Mouse (Mus musculus): ENCODE measurements around the gene Ifitm2.

The Ifitm2 gene

GRCm38 (mm10) chr7:140944236-140944635, 11.6 kb downstream of the Ifitm2 start:
- no peak for DNase-seq (ENCODE audit: extremely low read depth, low read depth)

DNA sequence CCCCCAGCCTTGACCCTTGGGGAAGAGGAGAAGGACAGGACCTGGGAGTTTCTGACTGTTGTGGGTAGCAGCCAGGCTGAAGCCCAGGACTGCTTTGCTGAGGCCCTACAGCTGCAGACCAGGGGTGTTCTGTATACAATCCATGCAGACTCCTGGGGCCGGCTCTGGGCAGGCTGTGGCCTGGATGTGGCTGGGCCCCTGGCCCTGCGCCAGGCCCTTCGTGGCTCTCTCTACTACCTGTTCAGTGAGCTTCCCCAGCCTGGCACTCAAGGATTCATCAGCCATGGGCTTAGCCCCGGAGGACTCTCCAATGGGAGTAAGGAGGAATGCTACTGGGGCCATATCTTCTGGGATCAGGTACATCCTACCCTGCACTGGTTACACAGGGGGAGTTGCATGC, 12.4 kb downstream of the Ifitm2 start:
- DNase-seq (ENCODE audit: extremely low read depth, low read depth) = no peak

GRCm38 (mm10) chr7:140942811-140943210, 13.0 kb downstream of the Ifitm2 start:
- no peak for DNase-seq (ENCODE audit: extremely low read depth, low read depth)

GRCm38 (mm10) chr7:140942341-140942740, 13.4 kb downstream of the Ifitm2 start:
- no peak for DNase-seq (ENCODE audit: extremely low read depth, low read depth)

DNA sequence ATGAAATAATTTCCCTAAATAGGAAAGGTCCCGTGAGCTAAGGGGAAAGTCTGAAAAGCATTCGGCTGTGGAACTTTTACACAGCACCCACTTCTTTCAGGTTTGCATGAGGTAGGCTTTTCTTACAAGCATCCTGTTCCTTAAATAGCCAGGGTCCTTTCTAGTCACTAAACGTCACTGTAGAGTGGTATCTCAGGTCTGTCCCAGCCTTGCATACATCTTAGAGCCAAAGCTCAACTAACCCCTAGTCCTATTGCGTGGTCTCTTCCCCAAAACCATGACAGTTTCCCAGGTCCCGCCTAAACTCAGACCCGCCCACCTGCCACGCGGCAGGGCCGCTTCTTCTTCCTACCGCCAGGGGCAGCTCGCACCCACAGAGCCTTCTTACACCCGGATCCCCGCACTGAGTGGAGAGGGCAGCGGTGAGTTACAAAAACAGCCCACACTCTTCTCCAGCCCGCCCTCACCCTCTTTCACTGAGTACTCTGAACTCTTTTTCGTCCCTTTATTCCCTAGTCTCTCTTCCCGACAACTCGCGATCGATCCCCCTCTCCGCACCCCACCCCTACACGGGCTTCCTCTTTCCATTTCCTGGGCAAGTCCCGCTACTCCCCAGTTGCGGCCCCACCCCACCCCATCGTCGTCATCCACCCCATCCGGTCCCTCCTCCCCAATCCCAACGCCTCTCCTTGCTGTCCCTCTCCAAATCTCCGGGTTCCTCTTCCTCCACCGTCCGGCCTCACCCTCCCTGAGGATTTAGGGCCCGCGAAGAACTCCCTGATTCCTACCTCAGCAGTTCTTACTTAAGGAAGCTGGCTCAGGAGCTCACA, 14.3 kb downstream of the Ifitm2 start, which contains the start of gene Pgghg:
Gene Pgghg (plus strand): TSS at position 170 of the 830 bp plus-strand sequence.
- DNase-seq (ENCODE audit: extremely low read depth, low read depth) = peak; percentile 84

- DNase-seq (ENCODE audit: extremely low read depth, low read depth) = no peak
Observed at GRCm38 (mm10) chr7:140939669-140940171, 16.1 kb downstream of the Ifitm2 start.

DNA sequence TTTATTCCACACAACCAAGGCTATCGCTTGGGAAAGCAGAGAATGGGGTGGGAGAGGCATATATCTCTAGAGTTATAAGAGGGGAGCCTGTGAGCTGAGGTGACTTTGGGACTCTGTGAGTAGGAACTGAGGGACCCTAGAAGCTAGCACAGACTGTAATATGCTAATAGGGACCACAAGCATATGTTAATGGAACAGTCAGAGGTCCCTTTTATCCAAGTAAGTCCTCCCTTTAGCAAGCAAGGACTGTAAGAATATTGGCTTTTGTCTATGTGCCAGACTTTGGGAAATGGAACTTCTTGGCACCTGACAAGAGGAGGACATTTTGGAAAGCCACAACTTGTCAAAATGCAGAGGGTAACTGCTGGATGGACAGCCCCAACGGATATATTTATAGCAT, 16.9 kb downstream of the Ifitm2 start:
- no peak for DNase-seq (ENCODE audit: extremely low read depth, low read depth)

GRCm38 (mm10) chr7:140938436-140938835, 17.4 kb downstream of the Ifitm2 start:
- no peak for DNase-seq (ENCODE audit: extremely low read depth, low read depth)

DNA sequence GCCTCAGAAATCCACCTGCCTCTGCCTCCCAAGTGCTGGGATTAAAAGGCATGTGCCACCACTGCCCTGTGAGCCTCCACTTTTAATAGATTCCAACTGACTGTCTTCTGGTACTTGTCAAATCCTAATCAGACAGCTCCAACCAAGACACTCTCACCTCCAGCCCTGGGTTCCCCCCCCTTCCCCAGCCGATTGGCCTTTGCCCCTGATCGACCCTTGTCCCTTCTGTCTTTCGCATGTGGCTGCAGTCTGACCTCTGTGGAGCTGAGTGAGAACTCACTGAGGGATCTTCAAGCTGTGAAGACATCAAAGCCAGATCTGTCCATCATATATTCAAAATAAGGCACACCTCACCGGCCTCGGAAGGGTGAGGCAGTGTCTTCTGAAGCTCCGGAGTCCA, 28.6 kb downstream of the Ifitm2 start:
- no peak for DNase-seq (ENCODE audit: extremely low read depth, low read depth)

DNA sequence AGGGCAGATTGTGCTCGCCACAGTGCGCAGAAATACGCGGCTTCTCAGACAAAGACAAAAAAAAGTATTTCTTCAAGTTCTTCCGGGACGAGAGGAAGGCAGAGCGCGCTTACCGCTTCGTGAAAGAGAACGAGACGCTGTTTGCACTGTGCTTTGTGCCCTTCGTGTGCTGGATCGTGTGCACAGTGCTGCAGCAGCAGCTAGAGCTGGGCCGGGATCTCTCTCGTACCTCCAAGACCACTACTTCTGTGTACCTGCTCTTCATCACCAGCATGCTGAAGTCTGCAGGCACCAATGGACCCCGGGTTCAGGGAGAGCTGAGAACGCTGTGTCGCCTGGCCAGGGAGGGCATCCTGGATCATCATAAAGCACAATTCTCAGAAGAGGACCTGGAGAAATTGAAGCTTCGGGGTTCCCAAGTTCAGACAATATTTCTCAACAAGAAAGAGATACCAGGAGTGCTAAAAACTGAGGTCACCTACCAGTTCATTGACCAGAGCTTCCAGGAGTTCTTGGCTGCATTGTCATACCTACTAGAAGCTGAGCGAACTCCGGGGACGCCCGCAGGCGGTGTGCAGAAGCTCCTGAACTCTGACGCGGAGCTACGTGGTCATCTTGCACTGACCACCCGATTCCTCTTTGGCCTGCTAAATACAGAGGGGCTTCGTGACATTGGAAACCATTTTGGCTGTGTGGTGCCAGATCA, 32.6 kb downstream of the Ifitm2 start:
- no peak for DNase-seq (ENCODE audit: extremely low read depth, low read depth)

- DNase-seq (ENCODE audit: extremely low read depth, low read depth) = no peak
Observed at GRCm38 (mm10) chr7:140922398-140923069, 33.3 kb downstream of the Ifitm2 start.

DNA sequence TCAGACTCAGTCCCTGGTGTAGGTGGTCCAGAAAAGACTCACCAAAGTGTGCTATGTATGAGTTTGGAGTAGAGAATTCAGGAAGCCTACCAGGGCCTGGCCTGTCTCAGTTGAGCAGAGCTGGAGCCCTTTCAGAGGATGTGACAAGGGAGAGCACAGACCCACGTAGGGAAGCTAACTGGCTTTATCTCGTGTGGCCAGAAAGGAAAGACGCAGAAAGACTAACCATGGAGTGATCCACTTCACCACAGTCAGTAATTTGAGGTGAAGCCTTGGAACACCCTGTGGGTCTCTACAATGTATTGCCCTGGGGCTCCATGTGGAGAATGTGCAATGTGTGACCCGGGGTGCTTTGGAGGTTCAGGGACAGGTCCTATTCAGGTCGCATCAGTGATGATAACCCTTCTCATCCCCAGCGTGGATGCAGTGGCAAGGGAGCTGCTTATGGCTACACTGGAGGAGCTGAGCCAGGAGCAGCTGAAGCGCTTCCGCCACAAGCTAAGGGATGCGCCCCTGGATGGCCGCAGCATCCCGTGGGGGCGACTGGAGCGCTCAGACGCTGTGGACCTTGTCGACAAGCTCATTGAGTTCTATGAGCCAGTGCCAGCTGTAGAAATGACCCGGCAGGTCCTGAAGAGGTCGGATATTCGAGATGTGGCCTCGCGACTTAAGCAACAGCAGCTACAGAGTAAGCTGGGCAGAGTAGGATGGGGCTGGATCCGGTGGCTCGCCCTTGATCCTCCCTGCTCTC, 34.4 kb downstream of the Ifitm2 start:
- DNase-seq (ENCODE audit: extremely low read depth, low read depth) = peak; percentile 60

GRCm38 (mm10) chr7:140920418-140921029, 35.3 kb downstream of the Ifitm2 start, which contains the start of gene Nlrp6:
TSS of gene Nlrp6 (plus strand) at chr7:140920902.
- no peak for DNase-seq (ENCODE audit: extremely low read depth, low read depth)

- no peak for DNase-seq (ENCODE audit: extremely low read depth, low read depth)
Observed at GRCm38 (mm10) chr7:140919911-140920310, 35.9 kb downstream of the Ifitm2 start.

- no peak for DNase-seq (ENCODE audit: extremely low read depth, low read depth)
Observed at GRCm38 (mm10) chr7:140914031-140914690, 41.6 kb downstream of the Ifitm2 start.

- DNase-seq (ENCODE audit: extremely low read depth, low read depth) = no peak
Observed at GRCm38 (mm10) chr7:140912846-140913482, 42.8 kb downstream of the Ifitm2 start.

DNA sequence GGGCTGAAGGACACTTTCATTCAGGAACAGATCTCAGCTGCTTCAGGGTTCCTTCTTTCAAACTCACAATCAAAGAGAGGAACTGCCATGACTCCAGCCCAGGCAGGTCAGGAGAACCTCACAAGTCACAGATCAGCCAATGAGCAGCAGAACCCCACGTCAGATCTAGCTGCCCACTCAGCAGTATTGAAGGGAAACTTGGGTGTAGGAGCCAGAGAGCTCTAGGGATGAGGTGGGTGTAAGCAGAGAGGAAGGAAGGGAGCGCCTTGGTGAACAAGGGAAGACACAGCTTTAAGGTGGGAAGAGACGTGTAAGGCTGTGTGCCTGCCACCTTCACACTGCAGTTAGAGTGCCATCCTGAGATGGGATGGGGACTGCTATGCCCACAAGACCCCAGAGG, 43.5 kb downstream of the Ifitm2 start:
- no peak for DNase-seq (ENCODE audit: extremely low read depth, low read depth)

- peak; percentile 43 for DNase-seq (ENCODE audit: extremely low read depth, low read depth)
Observed at GRCm38 (mm10) chr7:140908634-140909107, 47.1 kb downstream of the Ifitm2 start.

DNA sequence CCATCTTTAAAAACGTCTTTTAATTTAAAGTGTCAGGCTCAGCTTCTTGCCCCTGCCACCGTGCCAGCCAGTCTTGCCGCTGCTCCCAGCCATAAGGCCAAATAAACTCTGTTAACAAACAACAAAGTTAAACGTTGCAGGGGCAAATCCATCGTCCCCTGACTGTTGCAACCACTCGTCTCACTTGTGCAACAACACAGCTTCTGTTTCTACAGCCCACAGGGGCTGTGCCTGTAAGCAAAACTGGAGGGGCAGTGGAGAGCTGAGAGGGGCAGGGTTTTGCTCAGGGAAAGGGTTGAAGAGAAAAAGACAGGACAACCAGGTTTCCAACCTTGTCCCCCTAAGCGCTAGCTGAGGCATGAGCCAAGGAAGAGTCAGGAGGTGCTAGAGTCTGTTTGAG, 47.6 kb downstream of the Ifitm2 start:
- no peak for DNase-seq (ENCODE audit: extremely low read depth, low read depth)
